Mouse (Mus musculus) kidney, postnatal 0 days (tissue): ENCODE measurements at regions not wholly inside any gene's neighbourhood (a gene's known extent, or its start where the extent isn't known, plus 50 kb on each side); places are given as distances from the start of the nearest gene placed in this dataset.
A peak's percentile ranks its signal among the peaks of the same experiment; 100 is the strongest.

Experiments
- ATAC-seq: fragments of 200-750 bp; cut with Nextera tagmentation; replicated peaks from 2 replicates; pipeline ENCODE4 v1.8.0; 2017; ENCODE audit warnings: low read depth, moderate number of reproducible peaks, moderate TSS enrichment, moderate library complexity; ENCODE audit not compliant: low FRiP score
- DNase-seq: peaks from one replicate; pipeline ENCODE4 v3.0.0-alpha.2; 2016; ENCODE audit warnings: low spot score
- H3K27ac ChIP-seq: fragments of 300-500 bp; sonication (generic); 2 replicates; pipeline ENCODE4 v1.5.1; 2014; ENCODE audit warnings: mild to moderate bottlenecking
- H3K27me3 ChIP-seq: fragments of 300-500 bp; sonication (generic); 2 replicates; pipeline ENCODE4 v1.6.1; 2014; ENCODE audit warnings: low read length, mixed read lengths; ENCODE audit not compliant: insufficient read depth
- H3K36me3 ChIP-seq: fragments of 300-500 bp; sonication (generic); 2 replicates; pipeline ENCODE4 v1.6.1; 2014; ENCODE audit warnings: low read length, mixed read lengths; ENCODE audit not compliant: insufficient read depth
- H3K4me1 ChIP-seq: fragments of 300-500 bp; sonication (generic); replicated peaks from 2 replicates; pipeline ENCODE4 v1.6.1; 2014; ENCODE audit warnings: antibody characterized with exemption, low read length, mixed read lengths; ENCODE audit not compliant: insufficient read depth
- H3K4me2 ChIP-seq: fragments of 300-500 bp; sonication (generic); 2 replicates; pipeline ENCODE4 v1.6.1; 2014; ENCODE audit warnings: mild to moderate bottlenecking, low read length, moderate library complexity, mixed read lengths
- H3K4me3 ChIP-seq: fragments of 300-500 bp; sonication (generic); replicated peaks from 2 replicates; pipeline ENCODE4 v1.5.1; 2014; ENCODE audit warnings: low read depth, low read length
- H3K9ac ChIP-seq: fragments of 300-500 bp; sonication (generic); 2 replicates; pipeline ENCODE4 v1.6.1; 2014; ENCODE audit warnings: low read depth, low read length
- H3K9me3 ChIP-seq: fragments of 300-500 bp; sonication (generic); replicated peaks from 2 replicates; pipeline ENCODE4 v1.6.1; 2016; ENCODE audit warnings: low read length, inconsistent platforms, mixed read lengths
- CTCF ChIP-seq: IDR thresholded peaks from 2 replicates; pipeline ENCODE4 v1.5.1; 2016; ENCODE audit warnings: antibody characterized with exemption, low read depth, mild to moderate bottlenecking, moderate library complexity
- WGBS: fragments of 180-500 bp; shearing (Covaris S2); extraction: QIAGEN DNeasy Blood & Tissue Kit; methylation state at CpG from one replicate; pipeline ENCODE4 v1.1.7; 2014; 5-methylcytosine and 5-hydroxymethylcytosine counted together

DNA sequence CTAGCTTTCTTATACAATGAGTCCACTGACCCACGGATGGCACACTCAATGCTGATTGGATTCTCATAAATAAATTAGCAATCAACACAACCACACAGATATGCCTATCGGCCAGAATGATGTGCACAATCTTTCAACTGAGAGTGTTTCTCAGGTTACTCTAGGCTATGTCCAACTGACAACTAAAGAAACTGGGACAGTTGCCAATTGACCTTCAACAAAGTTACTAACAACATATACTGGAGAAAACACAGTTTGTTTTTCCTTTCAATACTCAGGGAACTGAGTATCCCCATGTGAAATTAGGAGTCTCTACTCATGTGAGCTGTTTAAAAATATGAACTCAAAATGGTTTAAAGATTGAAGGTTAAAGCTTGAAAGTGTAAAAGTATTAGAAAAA lies 1052.7 kb upstream of the Cited2 start:
- 66% methylated on average over 2 of the region's 2 CpGs for WGBS
- Histone ChIP-seq H3K9ac (no peak overlapping the region), H3K27ac (no peak overlapping the region), H3K4me3 (no peak overlapping the region), H3K36me3 (no peaks in the 10 kb centered on the region), H3K27me3 (no peaks in the 10 kb centered on the region), H3K4me2 (no peak overlapping the region), H3K4me1 (no peaks in the 10 kb centered on the region), H3K9me3 (no peaks in the 10 kb centered on the region)
- TF ChIP-seq CTCF = no peak
- ATAC-seq (no peak), DNase-seq (no peak)

DNA sequence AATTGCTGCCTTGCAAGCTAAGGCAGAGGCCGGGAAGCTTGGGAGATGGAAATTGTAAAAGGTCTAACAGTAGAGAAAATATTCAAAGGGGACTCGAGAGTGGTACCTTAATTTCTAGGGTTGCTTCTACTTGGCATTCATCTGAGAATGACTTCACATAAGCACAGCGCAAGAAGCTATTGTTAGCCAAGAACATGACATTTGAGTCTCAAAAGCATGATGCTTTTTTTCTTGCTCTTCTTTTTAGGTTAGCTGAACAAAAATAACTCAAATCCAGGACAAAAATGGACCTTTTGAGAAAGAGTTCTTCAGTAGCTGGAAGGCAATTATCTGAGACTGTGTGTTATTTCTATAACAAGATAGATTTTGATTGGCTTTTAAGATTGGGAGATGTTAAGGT lies 1042.0 kb upstream of the Cited2 start:
- no peaks in the 10 kb centered on the region for H3K9me3 ChIP-seq
- WGBS = 84% methylated on average over 3 of the region's 3 CpGs
- no peak for ATAC-seq

DNA sequence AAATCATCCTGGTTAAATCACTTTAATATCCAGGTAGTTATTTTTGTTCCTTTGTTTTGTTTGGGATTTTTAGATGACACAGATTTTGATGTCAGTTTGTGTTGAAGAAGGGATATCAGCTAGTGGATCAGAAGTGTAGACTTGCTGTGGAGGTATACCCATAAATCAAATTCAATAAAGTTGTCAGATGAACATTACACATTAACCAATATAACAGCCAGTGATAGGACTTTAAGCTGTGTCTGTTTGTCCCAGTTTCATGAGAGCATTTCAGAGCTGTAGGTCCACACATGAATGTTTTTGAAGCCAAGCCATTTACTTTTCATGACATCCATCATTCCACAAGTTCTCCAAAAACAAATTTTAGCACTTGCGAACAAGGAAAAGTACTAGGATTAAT lies 1037.7 kb upstream of the Cited2 start:
- no peak for TF ChIP-seq CTCF
- Histone ChIP-seq H3K4me1 (no peaks in the 10 kb centered on the region), H3K4me2 (no peak overlapping the region), H3K4me3 (no peak overlapping the region), H3K36me3 (no peaks in the 10 kb centered on the region), H3K27ac (no peak overlapping the region), H3K9ac (no peak overlapping the region), H3K9me3 (no peaks in the 10 kb centered on the region), H3K27me3 (no peaks in the 10 kb centered on the region)
- 85% methylated on average over 1 of the region's 1 CpGs for WGBS
- ATAC-seq (no peak), DNase-seq (no peak)

More for the DNA sequence above, 1042.0 kb upstream of the Cited2 start:
- DNase-seq = no peak
- no peaks in the 10 kb centered on the region for H3K27me3 ChIP-seq
- H3K4me3 ChIP-seq = no peak overlapping the region
- H3K27ac ChIP-seq = no peak overlapping the region
- H3K4me1 ChIP-seq = no peaks in the 10 kb centered on the region
- no peaks in the 10 kb centered on the region for H3K36me3 ChIP-seq
- H3K4me2 ChIP-seq = no peak overlapping the region
- TF ChIP-seq CTCF = no peak
- no peak overlapping the region for H3K9ac ChIP-seq

DNA sequence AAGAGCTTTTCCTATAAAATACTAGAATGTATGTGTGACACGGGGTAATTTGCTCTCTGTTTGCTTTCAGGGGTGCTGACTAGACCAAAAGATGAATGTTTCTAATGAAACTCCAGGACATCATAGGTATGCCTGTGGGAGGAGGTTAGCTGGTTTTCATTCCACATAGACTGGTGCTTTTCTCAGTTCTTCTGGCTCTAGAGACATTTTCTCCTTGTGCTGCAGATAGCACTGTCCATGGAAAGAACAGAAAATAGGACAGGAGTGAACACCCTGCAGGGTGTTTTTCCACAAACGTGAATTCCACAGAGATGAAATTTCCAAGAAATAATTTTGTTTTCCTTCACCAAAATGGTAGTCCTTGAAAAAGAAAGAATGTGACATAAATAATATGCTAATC lies 1016.0 kb upstream of the Cited2 start:
- Histone ChIP-seq H3K9ac (no peak overlapping the region), H3K4me2 (no peak overlapping the region), H3K4me3 (no peak overlapping the region), H3K27me3 (no peaks in the 10 kb centered on the region), H3K27ac (no peak overlapping the region), H3K4me1 (no peaks in the 10 kb centered on the region), H3K9me3 (no peaks in the 10 kb centered on the region), H3K36me3 (no peaks in the 10 kb centered on the region)
- ATAC-seq (no peak), DNase-seq (no peak)
- TF ChIP-seq CTCF = no peak
- 70% methylated on average over 2 of the region's 2 CpGs for WGBS

DNA sequence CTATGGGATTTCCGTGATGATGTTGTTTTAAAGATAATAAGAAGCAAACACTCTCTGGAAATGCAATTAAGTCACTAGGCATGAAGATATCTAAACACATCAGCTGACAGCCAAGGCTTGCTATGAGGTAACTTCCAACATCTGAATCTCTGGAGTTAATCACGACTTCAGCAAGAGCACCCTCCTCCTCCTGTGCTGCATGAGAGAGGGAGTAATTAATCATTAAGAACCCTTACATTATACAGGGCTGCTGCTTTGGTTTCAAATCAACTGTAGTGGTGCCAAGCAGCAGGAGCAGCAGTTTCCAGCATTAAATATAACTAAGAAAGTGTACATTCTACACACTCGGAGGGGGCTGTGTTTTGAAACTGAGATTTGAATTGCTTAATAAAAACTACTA lies 1009.9 kb upstream of the Cited2 start:
- Histone ChIP-seq H3K27me3 (no peaks in the 10 kb centered on the region), H3K4me2 (no peak overlapping the region), H3K27ac (no peak overlapping the region), H3K36me3 (no peaks in the 10 kb centered on the region), H3K9me3 (no peaks in the 10 kb centered on the region), H3K4me1 (no peaks in the 10 kb centered on the region), H3K9ac (no peak overlapping the region), H3K4me3 (no peak overlapping the region)
- TF ChIP-seq CTCF = no peak
- WGBS = 26% methylated on average over 3 of the region's 3 CpGs
- DNase-seq (peak; percentile 8), ATAC-seq (no peak)

DNA sequence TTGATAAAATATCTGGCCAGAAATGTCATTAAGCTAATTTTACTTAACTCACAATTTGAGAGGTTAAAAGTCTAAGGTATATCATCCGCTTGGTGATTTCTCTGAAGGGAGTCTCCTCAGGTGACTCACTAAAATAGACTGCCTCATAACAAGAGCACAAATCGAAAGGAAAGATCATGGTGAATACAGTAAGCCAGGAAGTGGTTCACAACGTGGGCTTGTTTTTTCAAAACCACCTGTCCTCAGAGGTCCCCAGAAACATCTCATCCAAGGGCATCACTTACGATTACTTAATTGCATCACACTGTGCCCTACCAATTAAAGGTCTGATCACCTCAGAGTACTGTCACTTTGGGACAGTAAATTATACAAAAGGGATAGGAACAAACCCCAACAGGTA lies 1009.0 kb upstream of the Cited2 start:
- no peak for TF ChIP-seq CTCF
- WGBS = 63% methylated on average over 4 of the region's 4 CpGs
- no peaks in the 10 kb centered on the region for H3K27me3 ChIP-seq

DNA sequence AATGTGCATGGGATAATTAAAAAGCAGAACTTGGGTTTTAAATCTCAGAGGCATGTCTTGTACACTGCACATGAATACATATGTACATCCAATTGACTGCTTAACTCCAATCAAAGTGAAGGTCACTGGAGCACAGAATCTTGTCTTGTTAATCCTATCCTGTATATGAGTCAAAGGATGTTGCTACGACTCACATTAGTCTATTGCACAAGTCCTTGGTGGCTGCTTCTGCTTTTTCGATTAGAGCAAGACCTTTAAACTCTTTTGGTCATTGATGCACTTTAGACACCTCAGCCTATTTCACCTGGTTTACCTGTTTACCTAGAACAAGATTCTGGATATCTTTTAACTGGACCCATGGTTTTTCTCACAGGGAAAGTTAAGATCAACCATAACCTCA lies 1008.5 kb upstream of the Cited2 start:
- Histone ChIP-seq H3K27me3 (no peaks in the 10 kb centered on the region), H3K27ac (no peak overlapping the region), H3K4me3 (no peak overlapping the region), H3K4me2 (no peak overlapping the region), H3K36me3 (no peaks in the 10 kb centered on the region), H3K4me1 (no peaks in the 10 kb centered on the region), H3K9ac (no peak overlapping the region), H3K9me3 (no peaks in the 10 kb centered on the region)
- 87% methylated on average over 2 of the region's 2 CpGs for WGBS
- TF ChIP-seq CTCF = no peak
- ATAC-seq (no peak), DNase-seq (no peak)

More for the DNA sequence above, 1009.0 kb upstream of the Cited2 start:
- no peak for DNase-seq
- Histone ChIP-seq H3K36me3 (no peaks in the 10 kb centered on the region), H3K27ac (no peak overlapping the region), H3K9ac (no peak overlapping the region), H3K4me1 (no peaks in the 10 kb centered on the region), H3K4me3 (no peak overlapping the region), H3K9me3 (no peaks in the 10 kb centered on the region), H3K4me2 (no peak overlapping the region)
- ATAC-seq = no peak
